Mouse (Mus musculus): ENCODE measurements around the gene Rtn4. TPM values are rescaled to one million over a fixed set of nuclear protein-coding genes. Genes with fewer than 3 reads are reported as not detected.

Gene Rtn4
- polyA plus RNA-seq, 1 experiment from 2014 or later, result 42.8 TPM

- WGBS, result 77% methylated on average over 1 of the region's 1 CpGs
- no peaks in the 10 kb centered on the region for H3K27me3 ChIP-seq (ENCODE audit: insufficient read depth, low read length)
- no peak overlapping the region for H3K27ac ChIP-seq (ENCODE audit: low read length)
- ATAC-seq (ENCODE audit: low FRiP score, low TSS enrichment), result no peak
- H3K4me2 ChIP-seq (replicated peaks; ENCODE audit: low read depth, low read length), result no peak overlapping the region
- no peak overlapping the region for H3K4me3 ChIP-seq (ENCODE audit: low read length)
- no peak overlapping the region for H3K9ac ChIP-seq (replicated peaks; ENCODE audit: low read length)
- H3K36me3 ChIP-seq (ENCODE audit: insufficient read depth, low read length), result no peaks in the 10 kb centered on the region
- H3K9me3 ChIP-seq (ENCODE audit: low read length), result no peaks in the 10 kb centered on the region
- H3K4me1 ChIP-seq (ENCODE audit: insufficient read depth, low read length), result no peaks in the 10 kb centered on the region
Observed at GRCm38 (mm10) chr11:29772279-29772678, 79.5 kb downstream of the Rtn4 start.

DNA sequence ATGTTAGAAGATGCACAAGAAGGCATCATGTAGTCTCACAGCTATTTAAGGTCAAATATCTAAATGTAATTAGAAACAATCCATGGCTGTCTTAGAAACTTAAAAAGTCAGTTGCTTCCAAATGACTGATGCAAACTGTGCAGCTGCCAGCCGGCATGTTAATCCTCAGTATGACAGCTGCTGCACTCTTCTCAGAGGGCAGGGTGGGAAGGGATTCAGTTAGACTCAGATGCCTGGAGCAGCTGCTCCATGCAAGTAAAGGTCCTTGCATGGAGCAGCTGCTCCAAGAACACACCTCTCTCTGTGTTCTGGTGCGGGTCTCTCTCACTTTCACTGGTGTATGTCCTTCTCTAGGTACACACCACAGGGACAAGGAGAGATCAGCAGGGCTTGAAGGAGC is 81.5 kb downstream of the Rtn4 start:
- no peak overlapping the region for H3K9ac ChIP-seq (replicated peaks; ENCODE audit: low read length)
- no peak overlapping the region for H3K4me3 ChIP-seq (ENCODE audit: low read length)
- no peaks in the 10 kb centered on the region for H3K4me1 ChIP-seq (ENCODE audit: insufficient read depth, low read length)
- ATAC-seq (ENCODE audit: low FRiP score, low TSS enrichment), result no peak
- H3K36me3 ChIP-seq (ENCODE audit: insufficient read depth, low read length), result no peaks in the 10 kb centered on the region
- no peaks in the 10 kb centered on the region for H3K27me3 ChIP-seq (ENCODE audit: insufficient read depth, low read length)
- no peak overlapping the region for H3K27ac ChIP-seq (ENCODE audit: low read length)
- H3K9me3 ChIP-seq (ENCODE audit: low read length), result 0 out of 2 replicates have a peak, but pooled peaks cover 2% of the 10 kb centered on the region
- no peak overlapping the region for H3K4me2 ChIP-seq (replicated peaks; ENCODE audit: low read depth, low read length)
- 67% methylated on average over 2 of the region's 2 CpGs for WGBS

- no peak overlapping the region for H3K27ac ChIP-seq (ENCODE audit: low read length)
- no peak for ATAC-seq (ENCODE audit: low FRiP score, low TSS enrichment)
- no peak overlapping the region for H3K4me3 ChIP-seq (ENCODE audit: low read length)
- H3K9ac ChIP-seq (replicated peaks; ENCODE audit: low read length), result no peak overlapping the region
- H3K9me3 ChIP-seq (ENCODE audit: low read length), result 0 out of 2 replicates have a peak, but pooled peaks cover 2% of the 10 kb centered on the region
- H3K4me2 ChIP-seq (replicated peaks; ENCODE audit: low read depth, low read length), result no peak overlapping the region
- H3K27me3 ChIP-seq (ENCODE audit: insufficient read depth, low read length), result no peaks in the 10 kb centered on the region
- H3K4me1 ChIP-seq (ENCODE audit: insufficient read depth, low read length), result no peaks in the 10 kb centered on the region
- WGBS, result 66% methylated on average over 2 of the region's 2 CpGs
- H3K36me3 ChIP-seq (ENCODE audit: insufficient read depth, low read length), result no peaks in the 10 kb centered on the region
Observed at GRCm38 (mm10) chr11:29774760-29775159, 82.0 kb downstream of the Rtn4 start.

GRCm38 (mm10) chr11:29777964-29778363 is 85.2 kb downstream of the Rtn4 start:
- no peaks in the 10 kb centered on the region for H3K36me3 ChIP-seq (ENCODE audit: insufficient read depth, low read length)
- no peak overlapping the region for H3K9ac ChIP-seq (replicated peaks; ENCODE audit: low read length)
- no peak for ATAC-seq (ENCODE audit: low FRiP score, low TSS enrichment)
- H3K4me1 ChIP-seq (ENCODE audit: insufficient read depth, low read length), result no peaks in the 10 kb centered on the region
- no peak overlapping the region for H3K4me2 ChIP-seq (replicated peaks; ENCODE audit: low read depth, low read length)
- H3K27ac ChIP-seq (ENCODE audit: low read length), result no peak overlapping the region
- H3K4me3 ChIP-seq (ENCODE audit: low read length), result no peak overlapping the region
- 0 out of 2 replicates have a peak, but pooled peaks cover 2% of the 10 kb centered on the region for H3K9me3 ChIP-seq (ENCODE audit: low read length)
- H3K27me3 ChIP-seq (ENCODE audit: insufficient read depth, low read length), result no peaks in the 10 kb centered on the region

GRCm38 (mm10) chr11:29778936-29779335 is 86.2 kb downstream of the Rtn4 start:
- ATAC-seq (ENCODE audit: low FRiP score, low TSS enrichment), result no peak
- H3K27ac ChIP-seq (ENCODE audit: low read length), result no peak overlapping the region
- H3K9ac ChIP-seq (replicated peaks; ENCODE audit: low read length), result no peak overlapping the region
- H3K36me3 ChIP-seq (ENCODE audit: insufficient read depth, low read length), result no peaks in the 10 kb centered on the region
- 0 out of 2 replicates have a peak, but pooled peaks cover 2% of the 10 kb centered on the region for H3K9me3 ChIP-seq (ENCODE audit: low read length)
- H3K4me1 ChIP-seq (ENCODE audit: insufficient read depth, low read length), result no peaks in the 10 kb centered on the region
- no peak overlapping the region for H3K4me2 ChIP-seq (replicated peaks; ENCODE audit: low read depth, low read length)
- no peak overlapping the region for H3K4me3 ChIP-seq (ENCODE audit: low read length)
- no peaks in the 10 kb centered on the region for H3K27me3 ChIP-seq (ENCODE audit: insufficient read depth, low read length)
- WGBS, result 69% methylated on average over 3 of the region's 3 CpGs

DNA sequence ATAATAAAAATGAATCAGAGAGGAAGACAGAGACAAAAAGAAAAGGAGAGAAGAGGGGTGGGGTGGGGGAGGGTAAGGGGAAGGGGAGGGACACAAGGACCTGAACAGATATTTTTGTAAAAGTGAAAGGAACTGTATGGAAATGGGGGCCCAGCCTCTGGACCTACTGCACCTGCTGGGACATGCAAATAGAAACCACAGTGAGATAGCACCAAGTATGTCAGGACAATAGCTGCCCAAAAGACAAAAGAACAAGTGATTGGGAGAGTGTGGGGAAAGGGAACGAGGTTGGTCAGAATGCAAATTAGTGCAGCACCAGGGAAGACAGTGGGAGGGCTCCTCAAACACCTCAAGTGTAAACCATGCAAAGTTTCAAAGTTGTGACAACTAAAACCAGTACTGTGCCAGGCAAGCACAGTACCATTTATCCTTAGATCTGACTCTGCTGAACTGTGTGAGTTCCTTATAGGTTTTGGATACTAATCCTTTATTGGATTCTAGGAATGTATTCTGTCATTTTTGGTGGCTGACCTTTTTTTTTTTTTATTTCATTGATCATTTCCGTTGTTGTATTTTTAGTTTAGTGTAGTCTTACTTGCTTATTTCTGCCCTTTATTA is 86.8 kb downstream of the Rtn4 start:
- WGBS, result 60% methylated on average over 2 of the region's 2 CpGs
- Histone ChIP-seq H3K9me3 (ENCODE audit: low read length) (0 out of 2 replicates have a peak, but pooled peaks cover 2% of the 10 kb centered on the region), H3K9ac (replicated peaks; ENCODE audit: low read length) (no peak overlapping the region), H3K27ac (ENCODE audit: low read length) (no peak overlapping the region), H3K4me2 (replicated peaks; ENCODE audit: low read depth, low read length) (no peak overlapping the region), H3K4me3 (ENCODE audit: low read length) (no peak overlapping the region), H3K4me1 (ENCODE audit: insufficient read depth, low read length) (no peaks in the 10 kb centered on the region), H3K27me3 (ENCODE audit: insufficient read depth, low read length) (no peaks in the 10 kb centered on the region), H3K36me3 (ENCODE audit: insufficient read depth, low read length) (no peaks in the 10 kb centered on the region)
- ATAC-seq (ENCODE audit: low FRiP score, low TSS enrichment), result no peak

DNA sequence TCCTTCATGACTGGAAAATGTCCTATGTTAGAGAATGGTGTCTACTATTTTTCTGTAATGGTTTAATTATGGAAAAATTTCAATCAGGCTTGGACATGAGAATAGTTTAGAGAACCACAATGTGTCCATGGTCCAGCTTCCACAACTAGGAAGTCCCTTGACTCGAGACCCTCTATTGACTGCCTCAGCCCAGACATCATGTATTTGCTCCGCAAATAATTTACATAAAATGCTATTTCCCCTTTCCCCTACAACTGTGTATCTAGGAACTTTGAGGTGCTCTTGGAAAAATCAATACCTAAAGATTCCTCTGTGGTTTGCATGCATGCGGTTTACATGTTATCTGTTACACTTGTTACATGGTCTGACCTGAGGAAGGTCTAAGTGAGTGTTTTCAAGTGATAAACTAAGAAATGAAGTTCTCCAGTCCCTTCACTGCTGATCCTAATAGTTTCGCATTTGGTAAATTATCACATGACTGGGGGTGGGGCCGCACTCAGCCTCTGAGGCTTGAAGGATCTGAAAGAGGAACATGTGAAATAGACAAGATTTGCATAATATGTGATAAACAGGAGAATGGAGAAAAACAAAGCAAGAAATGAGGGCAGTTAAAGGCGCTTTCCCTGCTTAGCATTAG is 94.0 kb downstream of the Rtn4 start:
- Histone ChIP-seq H3K4me2 (replicated peaks; ENCODE audit: low read depth, low read length) (no peak overlapping the region), H3K4me3 (ENCODE audit: low read length) (no peak overlapping the region), H3K9me3 (ENCODE audit: low read length) (no peaks in the 10 kb centered on the region), H3K27me3 (ENCODE audit: insufficient read depth, low read length) (no peaks in the 10 kb centered on the region), H3K27ac (ENCODE audit: low read length) (no peak overlapping the region), H3K4me1 (ENCODE audit: insufficient read depth, low read length) (no peaks in the 10 kb centered on the region), H3K36me3 (ENCODE audit: insufficient read depth, low read length) (no peaks in the 10 kb centered on the region), H3K9ac (replicated peaks; ENCODE audit: low read length) (no peak overlapping the region)
- ATAC-seq (ENCODE audit: low FRiP score, low TSS enrichment), result no peak
- WGBS, result 90% methylated on average over 6 of the region's 6 CpGs

DNA sequence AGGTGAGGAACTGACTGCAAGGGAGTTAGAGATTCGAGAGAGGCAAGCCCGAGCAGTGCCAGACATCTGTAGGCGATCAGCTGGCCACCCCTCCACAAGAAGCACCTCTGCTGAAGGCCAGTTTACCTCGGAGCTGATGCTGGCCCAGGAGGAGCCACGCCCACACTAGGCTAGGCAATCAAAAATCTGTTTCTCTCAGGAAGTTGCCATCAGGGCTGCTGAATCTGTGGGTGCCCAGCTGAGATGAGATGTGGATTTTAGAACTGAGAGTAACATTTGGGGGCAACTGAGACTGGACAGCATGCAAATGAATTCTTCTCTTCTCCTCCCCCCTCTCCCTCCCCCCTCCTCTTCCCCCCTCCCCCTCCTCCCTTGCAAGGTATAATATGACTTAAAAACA is 94.7 kb downstream of the Rtn4 start:
- Histone ChIP-seq H3K4me3 (ENCODE audit: low read length) (no peak overlapping the region), H3K4me2 (replicated peaks; ENCODE audit: low read depth, low read length) (no peak overlapping the region), H3K27me3 (ENCODE audit: insufficient read depth, low read length) (no peaks in the 10 kb centered on the region), H3K9ac (replicated peaks; ENCODE audit: low read length) (no peak overlapping the region), H3K4me1 (ENCODE audit: insufficient read depth, low read length) (no peaks in the 10 kb centered on the region), H3K9me3 (ENCODE audit: low read length) (no peaks in the 10 kb centered on the region), H3K36me3 (ENCODE audit: insufficient read depth, low read length) (no peaks in the 10 kb centered on the region), H3K27ac (ENCODE audit: low read length) (no peak overlapping the region)
- ATAC-seq (ENCODE audit: low FRiP score, low TSS enrichment), result no peak; the same call in 1 of the 2 replicates
- 12% methylated on average over 5 of the region's 5 CpGs for WGBS

- no peaks in the 10 kb centered on the region for H3K9me3 ChIP-seq (ENCODE audit: low read length)
- no peaks in the 10 kb centered on the region for H3K4me1 ChIP-seq (ENCODE audit: insufficient read depth, low read length)
- H3K4me2 ChIP-seq (replicated peaks; ENCODE audit: low read depth, low read length), result no peak overlapping the region
- WGBS, result 67% methylated on average over 1 of the region's 1 CpGs
- no peak overlapping the region for H3K4me3 ChIP-seq (ENCODE audit: low read length)
- no peak overlapping the region for H3K9ac ChIP-seq (replicated peaks; ENCODE audit: low read length)
- no peak for ATAC-seq (ENCODE audit: low FRiP score, low TSS enrichment)
- H3K36me3 ChIP-seq (ENCODE audit: insufficient read depth, low read length), result no peaks in the 10 kb centered on the region
- H3K27me3 ChIP-seq (ENCODE audit: insufficient read depth, low read length), result no peaks in the 10 kb centered on the region
- H3K27ac ChIP-seq (ENCODE audit: low read length), result no peak overlapping the region
Observed at GRCm38 (mm10) chr11:29788499-29788898, 95.8 kb downstream of the Rtn4 start.

GRCm38 (mm10) chr11:29788921-29789638 is 96.3 kb downstream of the Rtn4 start:
- Histone ChIP-seq H3K27ac (ENCODE audit: low read length) (no peak overlapping the region), H3K9me3 (ENCODE audit: low read length) (no peaks in the 10 kb centered on the region), H3K4me1 (ENCODE audit: insufficient read depth, low read length) (no peaks in the 10 kb centered on the region), H3K4me2 (replicated peaks; ENCODE audit: low read depth, low read length) (no peak overlapping the region), H3K9ac (replicated peaks; ENCODE audit: low read length) (no peak overlapping the region), H3K27me3 (ENCODE audit: insufficient read depth, low read length) (no peaks in the 10 kb centered on the region), H3K4me3 (ENCODE audit: low read length) (no peak overlapping the region), H3K36me3 (ENCODE audit: insufficient read depth, low read length) (no peaks in the 10 kb centered on the region)
- WGBS, result 72% methylated on average over 6 of the region's 6 CpGs
- no peak for ATAC-seq (ENCODE audit: low FRiP score, low TSS enrichment)
